Mouse (Mus musculus) cerebellum, postnatal 14 days (tissue): ENCODE measurements around the gene Hsd11b1.
"Not testable (repeated sequence)": the region's sequence is repeated elsewhere in the genome, so short reads cannot be mapped to it uniquely, and the experiment has no call there.

Source experiments
- DNase-seq, 2 experiments: peaks; one replicate each; pipeline ENCODE4 v3.0.0; 2021; ENCODE audit warnings: mixed read lengths in 2 of 2

The Hsd11b1 gene

DNA sequence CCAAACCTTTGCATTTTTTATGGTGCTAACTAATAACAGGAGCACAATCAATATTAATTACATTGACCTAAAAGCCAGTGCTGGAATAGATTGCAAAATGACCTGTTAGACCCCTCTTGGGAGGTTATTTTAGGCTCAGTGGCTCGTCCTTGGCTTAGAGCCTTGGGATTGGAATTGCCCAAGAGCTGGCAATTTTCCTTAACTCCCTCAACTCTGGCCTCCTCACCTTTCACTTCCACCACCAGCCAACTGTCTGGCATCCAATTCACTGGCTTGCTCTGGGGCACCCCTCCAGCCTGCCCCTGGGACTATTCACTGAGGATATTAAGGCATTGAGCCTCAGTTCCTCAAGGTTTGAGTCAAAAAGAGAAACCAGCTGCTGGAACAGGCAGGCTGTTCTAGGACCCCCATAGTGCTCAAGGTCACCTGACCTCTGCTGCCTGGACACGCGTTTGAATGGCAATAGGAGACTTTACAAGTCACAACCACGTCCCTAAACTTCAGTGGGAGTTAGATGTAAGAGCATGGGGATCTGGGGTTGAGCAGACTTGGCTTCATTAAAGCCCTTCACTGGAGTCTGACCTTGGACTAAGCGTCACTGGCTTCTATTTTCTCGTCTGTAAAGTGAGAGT, 14.7 kb upstream of the Hsd11b1 start:
- no peak for DNase-seq

- DNase-seq = no peak
These were observed 10.7 kb upstream of the Hsd11b1 start for GRCm38 (mm10) chr1:193274407-193275071.

- DNase-seq = peak; percentile 43 to 66
These were observed 9.2 kb upstream of the Hsd11b1 start, which contains the start of gene G0s2 for GRCm38 (mm10) chr1:193272916-193273601. Gene G0s2, minus strand, starts transcription at chr1:193273217.

DNA sequence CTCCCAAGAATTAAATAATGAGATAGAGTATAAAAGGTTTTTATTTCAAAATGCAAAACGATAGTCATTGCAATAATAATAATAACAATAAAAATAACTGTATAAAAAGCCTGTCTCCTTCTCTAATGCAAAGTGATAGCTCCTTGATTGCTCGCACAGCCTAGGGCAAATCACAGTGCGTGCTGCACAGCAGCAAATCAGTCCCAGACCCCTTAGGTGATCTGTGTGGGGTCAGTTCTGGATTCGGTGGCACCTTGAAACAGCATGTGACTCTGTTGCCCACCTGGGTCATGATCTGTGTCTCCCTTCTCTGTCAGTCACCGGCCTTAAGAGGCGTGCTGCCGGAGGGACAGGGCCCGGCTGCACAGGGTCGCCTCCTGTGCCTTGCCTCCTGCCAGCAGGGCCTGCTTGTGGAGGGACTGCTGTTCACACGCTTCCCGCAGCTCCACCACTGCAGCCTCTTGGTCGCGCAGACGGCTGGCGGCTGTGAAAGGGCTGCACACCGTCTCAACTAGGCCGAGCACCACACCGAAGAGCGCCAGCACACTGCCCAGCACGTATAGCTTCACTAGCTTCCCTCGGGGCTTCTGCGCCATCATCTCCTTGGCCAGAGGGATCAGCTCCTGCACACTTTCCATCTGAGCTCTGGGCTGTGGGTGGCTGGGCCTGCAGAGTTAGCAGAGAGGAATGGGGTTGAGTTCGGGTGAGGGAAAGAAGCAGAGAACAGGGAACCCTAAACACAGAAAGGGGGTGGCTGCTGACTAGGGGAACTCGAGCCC, 8.5 kb upstream of the Hsd11b1 start:
- peak in 1 of 2 experiments; percentile 31 for DNase-seq

- no peak for DNase-seq
These were observed 7.3 kb upstream of the Hsd11b1 start for GRCm38 (mm10) chr1:193270965-193271763.

- no peak for DNase-seq
These were observed 1.9 kb upstream of the Hsd11b1 start for GRCm38 (mm10) chr1:193265734-193266133.

GRCm38 (mm10) chr1:193263026-193263907, 608 bp downstream of the Hsd11b1 start:
- peak; percentile 25 to 55 for DNase-seq

DNA sequence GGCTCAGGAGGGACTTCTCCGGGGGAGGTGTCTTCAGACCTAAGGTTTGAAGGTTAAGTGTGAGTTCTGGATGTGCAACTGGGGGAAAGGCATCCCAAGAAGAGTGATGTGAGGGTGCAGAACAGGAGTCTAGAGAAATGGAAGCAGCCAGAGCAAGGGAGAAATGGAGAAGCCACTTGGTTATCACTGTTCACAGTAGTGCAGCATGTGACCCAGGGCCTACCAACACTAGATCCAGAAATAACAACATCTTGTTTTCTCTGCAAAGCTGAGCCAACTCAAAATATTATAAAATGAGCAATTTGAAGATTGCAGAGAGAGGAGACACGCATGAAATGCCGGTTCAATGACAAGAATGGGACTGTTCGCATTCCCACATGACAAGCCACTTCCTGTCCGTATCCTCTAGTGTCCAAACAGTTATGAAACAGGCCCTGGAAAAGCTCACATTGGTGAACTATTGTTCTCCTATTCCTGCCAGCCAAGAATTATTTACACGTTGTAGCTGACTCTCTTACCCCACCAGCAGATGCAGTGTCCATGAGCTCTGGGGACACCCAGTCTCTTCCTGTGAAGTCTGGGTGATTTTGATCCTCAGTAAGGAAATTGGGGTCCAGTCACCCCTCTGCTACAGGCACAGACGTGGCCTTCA, 1.9 kb downstream of the Hsd11b1 start:
- no peak for DNase-seq

DNA sequence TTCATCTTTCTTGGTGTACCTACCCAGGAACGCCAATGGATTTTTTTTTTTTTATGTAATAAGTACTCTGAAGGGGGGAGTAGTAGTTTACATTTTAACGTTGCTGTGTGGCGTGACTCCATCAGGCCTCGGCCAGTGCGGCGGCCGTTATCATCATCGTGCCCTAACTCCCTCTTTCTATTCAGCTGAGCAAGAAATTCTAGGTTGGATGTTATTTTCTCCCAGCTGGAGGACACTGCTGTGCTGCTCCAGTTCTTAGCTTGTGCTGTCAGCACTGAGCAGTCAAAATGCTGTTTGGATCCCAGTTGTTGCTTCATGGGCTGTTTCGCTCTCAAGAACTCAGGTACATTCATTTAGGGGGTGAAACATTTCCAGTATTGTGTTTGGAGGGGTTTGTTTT, 4.3 kb downstream of the Hsd11b1 start:
- DNase-seq = no peak

DNA sequence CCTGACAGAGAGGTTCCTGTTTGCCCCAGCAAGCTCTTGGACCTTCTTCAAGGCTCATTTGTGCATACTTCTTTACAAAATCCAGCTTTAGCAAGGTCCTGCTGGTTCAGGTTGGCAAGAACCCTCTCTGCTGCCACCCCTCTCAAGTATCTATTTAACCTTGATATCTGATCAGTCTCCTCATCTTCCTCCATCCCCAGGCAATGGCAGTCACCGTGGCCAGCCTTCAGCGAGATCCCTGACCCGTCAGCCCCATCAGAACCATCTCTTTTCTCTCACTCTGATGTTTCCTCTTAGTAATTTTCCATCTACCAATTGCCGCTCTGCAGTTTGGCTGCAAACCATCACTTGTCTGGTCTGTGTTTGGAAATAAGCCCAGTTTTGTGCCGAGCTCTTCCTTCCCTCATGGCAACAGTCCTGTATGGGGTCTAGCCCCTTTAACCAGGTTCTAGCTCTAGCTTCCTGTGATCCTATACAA, 7.2 kb downstream of the Hsd11b1 start:
- peak; percentile 55 to 61 for DNase-seq

DNA sequence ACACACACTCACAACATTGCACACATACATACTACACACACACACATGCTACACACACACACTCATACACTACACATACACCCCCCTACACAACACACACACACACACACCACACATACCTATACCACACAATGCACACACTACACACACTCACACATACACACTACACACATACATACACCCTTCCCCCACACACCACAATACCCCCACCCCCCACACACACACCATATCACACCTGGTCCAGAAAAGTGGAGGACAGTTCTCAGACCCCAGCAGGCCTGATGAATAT, 7.6 kb downstream of the Hsd11b1 start:
- no peak for DNase-seq

DNA sequence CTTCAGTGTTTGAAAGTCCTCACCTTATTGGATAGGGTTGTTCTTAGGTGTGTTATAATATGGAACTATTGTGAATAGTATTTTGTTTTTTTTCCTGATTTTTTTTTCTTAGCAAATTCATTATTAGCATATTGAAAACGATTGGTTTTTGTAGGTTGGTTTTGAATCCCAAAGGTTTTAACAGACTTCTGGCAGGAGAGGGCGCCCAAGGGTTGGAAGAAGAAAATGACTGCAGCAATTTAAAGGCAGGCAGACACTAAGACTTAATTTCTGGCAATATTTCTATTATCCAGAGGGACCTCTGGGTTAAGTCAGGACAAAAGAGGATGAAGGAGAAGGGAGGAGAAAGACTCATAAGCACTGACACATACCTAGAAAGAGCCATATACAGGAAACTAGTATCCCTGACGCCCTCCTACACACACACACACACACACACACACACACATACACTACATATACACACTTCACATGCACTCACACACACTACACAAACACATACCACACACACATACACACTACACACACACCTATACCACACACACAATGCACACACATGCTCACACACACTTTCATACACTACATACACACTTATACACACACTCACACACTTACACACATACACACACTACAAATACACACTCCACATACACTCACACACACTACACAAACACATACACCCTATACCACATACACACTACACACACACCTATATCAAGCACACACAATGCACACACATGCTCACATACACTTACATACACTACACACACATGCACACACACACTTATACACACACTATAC, 8.2 kb downstream of the Hsd11b1 start:
- DNase-seq = peak; percentile 90 to 93

DNA sequence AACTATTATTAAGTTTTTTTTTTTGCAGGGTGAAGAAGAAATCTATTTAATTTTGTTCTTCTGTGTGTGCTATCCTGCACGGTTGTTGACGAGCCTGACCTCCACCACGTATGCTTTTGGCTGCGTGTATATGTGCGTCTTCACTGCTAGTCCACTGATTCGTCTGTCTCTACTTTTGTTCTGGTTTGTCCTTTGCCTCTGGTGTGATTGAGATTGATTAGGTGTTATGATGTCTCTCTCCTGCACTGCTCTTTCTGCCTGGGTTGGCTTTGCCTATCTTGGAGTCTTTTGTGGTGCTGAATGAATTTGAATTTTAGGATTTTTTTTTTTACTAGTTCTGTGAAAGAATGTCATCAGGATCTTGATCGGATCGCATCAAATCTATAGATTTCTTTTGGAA, 8.8 kb downstream of the Hsd11b1 start:
- no peak for DNase-seq

DNA sequence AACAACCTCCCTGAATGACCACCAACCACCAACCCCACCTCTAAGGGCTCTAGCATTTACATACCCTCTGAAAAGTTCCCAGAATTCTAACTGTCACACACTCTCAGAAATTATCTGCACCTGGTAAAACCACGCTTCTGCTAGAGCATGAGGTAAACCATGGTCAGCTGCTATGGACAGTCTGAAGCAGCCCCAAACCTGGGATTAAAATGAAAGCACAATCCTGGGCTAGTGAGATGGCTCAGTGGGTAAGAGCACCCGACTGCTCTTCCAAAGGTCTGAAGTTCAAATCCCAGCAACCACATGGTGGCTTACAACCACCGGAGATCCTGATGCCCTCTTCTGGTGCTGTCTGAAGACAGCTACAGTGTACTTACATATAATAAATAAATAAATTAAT, 10.0 kb downstream of the Hsd11b1 start:
- DNase-seq = not testable (repeated sequence)

- DNase-seq = no peak
These were observed 11.3 kb downstream of the Hsd11b1 start for GRCm38 (mm10) chr1:193252616-193253015.

DNA sequence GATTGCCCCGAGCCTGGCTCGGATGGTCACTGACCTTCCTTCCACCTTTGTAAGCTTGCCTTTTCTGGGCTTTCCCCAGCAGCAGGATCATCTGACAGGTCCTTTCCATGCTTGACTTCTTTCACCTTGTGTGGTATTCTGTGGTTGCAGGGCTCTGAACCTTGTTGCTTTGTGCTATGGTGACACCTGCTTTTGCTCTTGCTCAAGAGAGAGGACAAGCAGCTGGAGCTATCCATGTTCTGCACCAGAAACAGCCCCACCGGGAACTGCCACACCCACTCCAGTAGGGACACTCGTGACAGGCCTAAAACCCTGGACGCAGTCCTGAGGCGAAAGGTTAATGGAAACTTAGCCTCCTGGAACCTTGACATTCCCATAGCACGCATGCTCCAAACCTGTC, 12.5 kb downstream of the Hsd11b1 start:
- DNase-seq = no peak

GRCm38 (mm10) chr1:193250026-193250425, 13.8 kb downstream of the Hsd11b1 start:
- no peak for DNase-seq

DNA sequence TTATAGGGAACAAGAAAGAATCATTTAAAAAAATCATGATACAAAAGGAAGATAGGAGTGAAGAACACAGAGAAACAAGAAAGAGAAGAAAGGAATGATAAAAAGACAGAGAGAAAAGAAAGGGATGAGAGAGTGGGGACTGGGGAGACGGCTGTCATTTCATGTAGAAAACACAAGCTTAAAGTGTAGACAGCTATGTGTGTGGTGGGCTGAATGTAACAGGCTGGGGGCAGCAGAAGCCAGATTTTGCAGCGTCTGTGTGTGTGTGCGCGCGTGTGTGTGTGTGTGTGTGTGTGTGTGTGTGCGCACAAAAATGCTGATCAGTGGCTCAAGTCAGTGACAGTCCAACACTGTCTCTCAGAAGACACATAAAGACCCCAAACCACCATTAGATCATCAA, 19.6 kb downstream of the Hsd11b1 start:
- peak in 1 of 2 experiments; percentile 22 for DNase-seq

GRCm38 (mm10) chr1:193243571-193244193, 20.2 kb downstream of the Hsd11b1 start:
- DNase-seq = no peak
